Mouse (Mus musculus) stomach, adult 2 months (tissue): ENCODE results near the gene Adamts20. TPM values are rescaled to one million over a fixed set of nuclear protein-coding genes. Genes with fewer than 3 reads are reported as not detected.

Experiments used
- polyA plus RNA-seq: library from polyadenylated mRNA; depleted of rRNA; stranded (reverse); fragments of >200 nt; gene quantifications from 2 replicates; pipeline ENCODE4 v1.2.3, GENCODE M21; 2012; rRNA removed

Adamts20 gene
- 0.25 and 0.78 TPM in 2 replicates for polyA plus RNA-seq

GRCm38 (mm10) chr15:94465318-94465717 lies at the start of gene Adamts20:
Adamts20 (minus strand) TSS chr15:94465418.

Other genes with a start within 250 kb of the Adamts20 start
- gene Pus7l, start 78.1 kb upstream of the Adamts20 start, polyA plus RNA-seq, result 0.85 and 0.90 TPM in 2 replicates
- 2.1 and 3.1 TPM in 2 replicates for gene Irak4, start 78.2 kb upstream of the Adamts20 start, polyA plus RNA-seq
- gene Twf1, start 124.5 kb upstream of the Adamts20 start, polyA plus RNA-seq, result 14.2 and 16.2 TPM in 2 replicates
- 0.20 and 0.34 TPM in 2 replicates for gene Tmem117, start 163.8 kb upstream of the Adamts20 start, polyA plus RNA-seq